Mouse (Mus musculus) granulocyte monocyte progenitor cell, adult 5-6 weeks (primary cell): Measurements from ENCODE around the gene Prkcb. TPM values are rescaled to one million over a fixed set of nuclear protein-coding genes. Genes with fewer than 3 reads are reported as not detected.

Experiments
- ATAC-seq: replicated peaks from 2 replicates; pipeline ENCODE4 v1.8.0; 2016; ENCODE audit warnings: mild to moderate bottlenecking, moderate TSS enrichment, inconsistent platforms; ENCODE audit not compliant: poor library complexity, severe bottlenecking
- total RNA-seq, 2 experiments: library from RNA; stranded (forward) in 1 of 2; stranded (reverse) in 1 of 2; fragments of 200-712, 200-1000 nt in 1 of 2; fragments of >200 nt in 1 of 2; fragmentation: Nextera tagmentation in 1 of 2; gene quantifications; 2 replicates each; pipeline ENCODE4 v1.2.3; 2014 to 2017

Prkcb gene
- total RNA-seq, 2 experiments from 2014 or later, result 21.4 to 25.8 TPM

DNA sequence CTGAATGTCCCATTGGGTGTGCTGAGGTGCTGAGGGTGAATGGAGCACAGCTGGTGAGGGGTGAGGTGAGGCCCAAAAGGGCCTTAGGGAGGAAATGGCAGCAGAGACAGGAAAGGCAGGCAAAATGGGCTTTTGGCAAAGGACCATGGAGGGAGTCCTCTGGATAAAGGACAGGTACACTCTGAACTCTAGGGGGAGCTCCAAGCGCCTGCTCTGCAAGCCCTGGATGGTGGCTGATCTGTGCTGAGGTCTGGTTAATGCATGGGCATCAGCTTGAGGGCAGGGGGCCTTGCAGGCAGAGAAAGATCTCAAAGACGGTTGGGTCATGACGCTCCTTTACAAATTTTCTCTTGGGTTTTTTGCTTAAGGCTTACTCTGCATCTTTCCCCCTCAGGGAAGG, 205.5 kb downstream of the Prkcb start:
- ATAC-seq, result peak; percentile 52

DNA sequence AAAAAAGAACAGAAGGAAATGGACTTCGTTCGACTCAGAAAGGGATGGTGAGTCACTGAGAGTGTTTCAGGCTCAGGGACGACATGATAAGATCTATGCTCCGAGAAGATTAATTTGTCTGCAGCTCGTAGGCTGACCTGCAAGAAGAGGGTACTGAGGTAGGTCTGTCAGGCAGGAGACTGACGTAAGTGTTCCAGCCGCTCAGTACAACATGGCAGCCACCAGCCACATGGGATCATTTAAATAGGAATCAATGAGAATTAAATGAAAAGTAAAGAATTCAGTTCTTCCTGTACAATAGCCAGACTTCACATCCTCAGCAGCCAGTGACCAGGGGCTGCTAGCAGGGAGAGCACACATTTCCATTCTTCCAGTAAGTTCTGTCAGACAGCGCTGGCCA, 209.0 kb downstream of the Prkcb start:
- no peak for ATAC-seq

DNA sequence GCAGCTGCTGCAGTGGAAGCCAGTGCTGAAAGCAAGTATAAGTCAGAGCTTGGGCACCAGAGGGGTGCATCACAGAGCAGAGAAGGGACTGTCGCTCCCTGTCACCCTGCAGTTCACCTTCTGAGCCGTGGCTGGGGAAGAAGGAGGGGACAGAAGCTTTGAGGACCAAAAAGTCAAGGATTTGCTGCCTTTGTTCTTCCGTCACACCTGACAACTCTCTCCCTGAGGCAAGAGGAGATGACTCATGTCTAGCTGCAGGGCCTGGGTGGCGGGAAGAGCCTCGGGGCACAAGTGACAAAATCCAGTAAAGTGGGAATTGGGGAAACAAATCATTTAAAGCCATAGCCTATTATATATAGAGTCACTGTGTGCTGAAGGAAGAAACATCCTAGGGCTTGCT, 209.9 kb downstream of the Prkcb start:
- ATAC-seq, result no peak

DNA sequence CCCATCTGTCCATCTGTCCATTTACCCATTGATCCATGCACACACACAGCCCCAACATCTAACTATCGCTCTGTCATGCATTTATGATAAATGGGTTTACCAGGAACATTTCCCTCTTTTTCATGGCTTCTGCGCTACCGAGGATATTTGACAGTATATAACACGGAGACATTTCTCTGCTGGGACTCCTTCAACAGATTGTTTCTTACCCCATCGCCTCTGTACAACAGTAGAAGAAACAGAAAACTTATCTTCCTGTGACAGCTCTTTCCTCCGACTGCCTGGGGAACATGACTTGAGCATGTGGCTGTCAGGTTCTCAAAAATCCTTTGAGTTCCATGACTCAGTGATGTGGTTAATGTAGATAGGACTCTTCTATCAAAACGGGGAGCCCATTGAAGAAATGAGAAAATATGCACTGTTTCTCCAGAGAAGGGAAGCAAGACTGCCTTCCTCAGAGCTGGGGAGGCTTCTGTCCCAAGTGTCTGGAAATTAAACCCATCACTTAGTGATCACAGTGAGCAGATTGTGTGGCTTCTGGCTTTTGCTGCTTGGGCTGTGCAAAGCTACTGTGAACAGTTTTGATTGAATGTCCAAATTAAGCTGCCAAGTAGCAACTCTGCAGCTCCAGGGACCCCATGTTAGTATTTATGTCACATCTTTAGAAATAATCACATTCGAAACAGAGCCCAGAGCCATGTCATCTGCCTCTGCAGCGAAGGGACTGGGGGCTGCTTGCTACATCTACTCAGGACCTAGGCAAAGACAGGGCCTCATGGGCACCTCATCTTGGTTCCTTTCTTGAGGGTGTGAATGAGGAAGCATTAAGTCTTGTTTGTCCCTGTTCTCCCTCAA, 211.4 kb downstream of the Prkcb start:
- no peak for ATAC-seq

DNA sequence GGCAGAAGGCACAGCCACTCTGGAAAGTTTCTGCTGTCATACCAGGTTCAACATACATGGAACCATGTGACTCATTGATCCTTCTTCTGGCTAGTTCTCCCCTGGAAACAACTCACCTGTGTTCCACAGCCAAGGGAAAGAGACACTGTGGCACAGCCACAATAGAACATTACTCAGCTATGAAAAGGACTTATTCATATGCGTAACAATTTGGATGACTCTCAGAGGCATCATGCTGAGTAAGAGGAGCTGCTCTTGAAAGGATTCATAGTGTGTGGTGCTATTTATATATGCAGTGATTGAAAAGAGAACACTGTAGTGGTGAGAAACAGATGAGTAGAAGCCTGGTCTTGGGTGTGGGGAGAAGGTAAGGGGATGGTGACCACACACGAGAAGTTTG, 217.9 kb downstream of the Prkcb start:
- ATAC-seq, result no peak

DNA sequence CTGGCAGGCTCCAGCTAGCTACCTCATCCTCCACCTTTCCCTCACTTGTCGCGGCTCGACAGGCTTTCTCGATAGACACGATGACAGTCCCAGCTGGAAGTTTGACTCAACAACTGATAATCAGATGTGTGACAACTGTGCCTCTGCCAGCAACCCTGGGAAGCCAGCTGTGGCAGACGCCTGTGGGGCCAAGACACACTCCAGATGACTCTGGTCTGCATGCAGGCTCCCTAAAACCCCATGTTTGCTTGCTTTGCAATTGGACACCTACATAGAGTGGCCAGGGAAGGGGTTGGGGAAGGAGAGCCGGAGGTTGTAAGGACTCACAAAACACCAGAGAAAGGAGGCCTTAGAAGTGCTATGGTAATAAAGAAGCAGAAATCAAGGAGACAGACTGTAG, 221.4 kb downstream of the Prkcb start:
- no peak for ATAC-seq

DNA sequence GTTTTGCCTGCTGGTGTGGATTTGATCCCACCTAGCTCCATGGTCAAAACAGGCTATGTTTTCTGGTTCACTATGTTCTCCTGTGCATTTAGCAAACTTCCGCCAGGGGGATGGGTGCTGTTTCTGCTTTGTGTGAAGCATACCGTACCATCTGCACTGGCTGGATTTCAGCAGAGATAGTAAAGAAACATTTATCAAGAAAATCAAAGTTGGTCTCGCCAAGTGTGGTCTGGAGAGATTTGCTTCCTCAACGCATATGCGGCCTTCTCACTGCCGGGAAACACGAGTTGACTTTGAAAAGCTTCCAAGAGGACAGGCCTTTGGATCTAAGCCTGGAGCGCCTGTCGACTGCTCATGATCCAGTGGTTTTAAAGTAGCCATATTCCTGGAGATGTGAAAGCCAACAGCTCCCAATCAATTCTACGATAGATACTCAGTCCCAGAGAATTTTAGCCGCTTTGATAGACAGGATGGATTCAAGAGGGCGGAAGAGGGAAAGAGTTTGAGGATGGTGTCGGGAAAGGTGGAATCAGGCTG, 223.9 kb downstream of the Prkcb start:
- no peak for ATAC-seq

DNA sequence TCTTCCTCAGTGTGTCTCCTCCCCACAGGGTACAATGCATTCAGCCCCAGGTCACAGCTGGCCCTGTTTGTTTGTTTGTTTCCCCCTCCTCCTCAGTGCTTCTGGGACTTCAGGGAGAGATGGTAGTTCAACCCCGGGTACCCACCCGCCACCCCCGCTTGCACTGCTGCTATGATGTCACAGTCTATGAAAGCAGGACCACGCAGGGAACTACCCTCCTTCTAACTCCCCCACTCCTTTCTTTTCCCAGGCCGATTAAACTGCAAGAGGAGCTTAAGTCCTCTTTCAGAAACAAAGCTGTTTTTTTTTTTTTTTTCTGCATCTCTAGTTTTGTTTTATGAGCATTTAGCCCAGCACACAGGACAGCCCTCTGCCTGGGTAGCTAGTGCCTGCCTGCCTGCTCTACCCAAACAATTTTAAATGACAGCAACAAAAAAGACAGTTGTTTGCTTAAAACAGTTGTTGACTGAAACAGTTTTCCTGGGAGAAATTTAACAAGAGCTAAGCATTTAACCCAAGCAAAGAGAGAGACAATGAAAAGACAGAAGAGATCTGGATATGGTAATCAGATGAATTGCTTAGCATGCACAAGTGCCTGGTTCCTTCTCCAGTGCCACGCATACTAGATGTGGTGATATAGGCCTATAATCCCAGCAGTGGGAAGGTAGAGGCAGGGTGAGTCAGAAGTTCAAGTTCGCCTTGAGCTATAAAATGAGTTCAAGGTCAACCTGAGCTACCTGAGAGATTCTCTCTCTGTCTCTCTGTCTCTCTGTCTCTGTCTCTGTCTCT, 232.5 kb downstream of the Prkcb start:
- ATAC-seq, result no peak

DNA sequence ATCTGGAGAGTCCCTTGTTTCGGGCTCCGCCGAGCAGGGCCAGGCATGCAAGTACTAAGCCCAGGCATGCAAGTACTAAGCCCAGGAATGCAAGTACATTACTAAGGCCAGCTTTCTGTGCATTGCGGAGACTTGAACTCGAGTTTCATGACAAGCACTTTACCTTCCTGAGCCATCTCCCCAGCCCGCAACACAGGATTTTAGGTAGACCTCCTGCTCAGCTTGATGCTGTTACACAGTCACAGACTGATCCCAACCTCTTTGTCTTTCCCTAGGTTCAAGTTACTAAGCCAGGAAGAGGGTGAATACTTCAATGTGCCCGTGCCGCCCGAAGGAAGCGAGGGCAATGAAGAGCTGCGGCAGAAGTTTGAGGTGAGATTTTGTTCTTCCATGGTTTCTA, 239.7 kb downstream of the Prkcb start:
- no peak for ATAC-seq

DNA sequence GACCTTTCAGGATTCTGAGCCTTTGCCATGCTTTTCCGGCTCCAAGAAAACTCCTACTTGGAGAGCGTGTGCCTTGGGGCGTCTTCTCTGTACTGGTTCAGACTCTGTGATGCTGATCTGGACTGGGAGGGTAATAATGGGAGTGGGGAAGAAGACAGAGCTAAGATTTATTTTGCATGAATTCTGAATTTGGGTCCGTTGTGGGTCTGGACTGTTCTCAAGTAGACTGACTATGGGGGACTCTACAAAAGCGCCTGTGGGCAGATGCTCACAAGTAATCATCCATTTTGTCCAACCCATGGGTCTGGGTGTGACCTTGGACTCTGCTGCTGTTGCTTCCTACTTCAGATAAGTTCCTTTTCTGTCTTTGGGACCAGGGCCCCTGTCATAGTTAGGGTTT, 240.1 kb downstream of the Prkcb start:
- no peak for ATAC-seq

DNA sequence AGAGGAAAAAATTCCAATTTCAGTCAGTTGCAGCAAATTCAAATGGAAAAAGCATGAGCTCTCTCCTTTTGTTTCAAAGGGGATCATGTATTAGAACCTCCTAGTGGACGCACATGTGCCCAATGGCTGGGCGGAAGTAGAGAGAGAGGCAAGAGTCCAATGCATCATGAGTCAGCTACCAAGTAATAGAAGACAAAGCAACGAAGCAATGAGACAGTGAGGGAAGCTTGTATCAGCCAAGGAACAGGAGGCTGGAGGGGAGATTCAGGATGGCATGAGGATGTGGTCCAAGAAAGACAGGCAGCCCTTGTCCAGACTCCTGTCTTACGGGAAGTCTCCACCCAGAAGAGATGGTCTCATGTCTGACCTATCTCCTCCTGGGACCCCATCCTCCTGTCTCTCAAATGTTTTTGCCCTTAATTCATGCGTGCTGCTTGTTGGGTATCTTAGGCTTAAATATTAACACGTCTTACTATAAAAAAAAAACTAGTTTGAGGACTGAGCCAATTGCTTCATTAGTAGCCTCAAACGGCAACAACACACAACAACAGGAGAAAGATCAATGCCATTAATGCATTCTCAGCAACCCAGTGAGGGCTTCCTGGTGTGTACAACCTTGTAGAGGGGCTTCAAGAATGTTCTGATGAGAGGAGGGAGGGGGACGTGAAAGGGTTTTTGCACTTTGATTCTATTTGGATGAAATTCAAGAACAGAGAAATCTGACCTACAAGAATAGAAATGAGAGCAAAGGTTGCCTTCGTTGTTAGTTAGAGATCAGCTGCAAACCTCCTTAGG, 245.2 kb downstream of the Prkcb start:
- ATAC-seq, result no peak

DNA sequence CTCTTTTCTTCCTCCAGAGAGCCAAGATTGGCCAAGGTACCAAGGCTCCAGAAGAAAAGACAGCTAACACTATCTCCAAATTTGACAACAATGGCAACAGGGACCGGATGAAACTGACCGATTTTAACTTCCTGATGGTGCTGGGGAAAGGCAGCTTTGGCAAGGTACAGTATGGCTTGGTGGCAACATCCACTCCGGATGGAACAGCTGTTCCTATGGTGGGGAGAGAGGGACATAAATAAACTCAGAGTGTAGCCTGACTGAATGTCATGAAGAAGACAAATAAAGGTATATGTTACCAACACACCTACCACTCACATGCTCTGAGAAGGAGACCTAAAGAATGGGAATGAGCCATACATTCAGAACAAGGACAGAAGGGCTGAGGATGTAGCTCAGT, 256.1 kb downstream of the Prkcb start:
- ATAC-seq, result no peak

DNA sequence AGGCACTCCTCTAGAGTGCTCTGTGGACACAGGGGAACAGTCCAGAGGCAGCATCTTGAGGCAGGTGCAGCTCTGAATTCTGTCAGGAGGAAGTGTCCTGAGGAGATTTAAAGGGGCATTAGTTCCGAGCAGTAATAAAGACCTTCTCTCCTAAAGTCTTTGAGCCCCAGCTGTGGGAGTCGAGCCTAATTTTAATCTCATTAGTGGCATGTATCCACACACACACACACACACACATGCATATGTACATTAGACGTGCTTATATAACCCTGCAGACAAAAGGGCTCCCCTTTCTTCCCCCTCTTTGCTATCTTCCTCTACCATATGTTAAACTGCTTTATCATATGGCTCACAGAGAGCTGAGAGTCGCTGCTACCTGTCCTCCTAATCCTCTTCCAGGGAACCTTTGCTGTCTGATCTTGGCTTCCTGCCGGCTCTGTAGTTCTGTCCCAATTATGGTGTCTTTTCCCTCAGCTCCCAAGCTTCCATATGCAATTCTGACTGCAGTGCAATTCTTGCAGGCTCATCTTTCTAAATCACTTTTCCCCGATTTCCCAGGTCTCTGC, 268.1 kb downstream of the Prkcb start:
- no peak for ATAC-seq

DNA sequence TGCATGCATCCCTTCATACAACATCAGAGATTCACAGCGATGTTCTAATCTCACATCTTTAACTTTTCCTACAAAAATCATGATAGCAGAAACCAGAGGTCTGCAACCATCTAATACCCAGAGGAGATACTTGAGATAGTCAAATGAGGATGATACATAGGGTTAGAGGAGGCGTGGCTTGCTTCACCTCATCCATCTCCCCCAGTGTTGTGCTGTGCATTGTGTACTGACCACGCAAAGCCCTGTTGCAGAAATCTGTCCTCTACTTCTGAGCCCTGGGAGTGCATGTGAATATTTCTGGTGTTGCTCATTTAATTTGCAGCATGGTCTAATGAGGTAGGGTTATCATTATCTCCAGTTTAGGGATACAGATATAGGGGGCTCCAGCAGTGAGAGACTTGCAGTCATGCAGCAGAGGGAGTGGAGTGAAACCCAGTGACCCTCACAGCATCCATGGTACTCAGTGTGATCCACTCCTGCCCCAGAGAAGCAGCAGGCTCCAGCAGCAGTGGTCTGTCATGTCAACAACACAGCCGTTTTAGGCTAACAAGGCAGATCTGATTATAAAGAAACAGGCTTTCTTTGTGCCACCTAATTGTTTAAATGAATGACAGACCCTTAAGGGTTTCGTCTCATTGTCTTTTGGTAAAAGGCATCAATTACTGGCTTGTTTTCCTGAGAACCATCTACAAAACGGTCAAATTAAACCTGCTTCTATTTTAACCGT, 269.7 kb downstream of the Prkcb start:
- ATAC-seq, result no peak

DNA sequence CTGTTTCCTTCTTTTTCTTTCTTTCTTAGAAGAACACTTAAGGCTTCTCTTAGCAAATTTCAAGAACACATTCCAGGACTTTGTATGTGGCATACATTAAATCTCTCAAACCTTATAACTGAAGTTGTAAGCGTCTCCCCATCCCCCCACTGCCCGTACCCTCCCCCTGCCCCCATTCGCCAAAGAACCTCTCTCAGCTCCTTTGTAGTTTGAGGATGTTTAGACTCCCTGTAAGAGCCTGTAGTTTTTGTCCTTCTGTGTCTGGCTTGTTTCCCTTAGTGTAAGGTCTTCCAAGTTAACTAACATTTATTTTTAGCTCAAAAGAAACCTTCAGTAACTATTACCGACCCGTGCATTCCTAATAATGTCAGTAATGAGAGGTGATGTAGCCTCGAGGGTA, 270.4 kb downstream of the Prkcb start:
- no peak for ATAC-seq

DNA sequence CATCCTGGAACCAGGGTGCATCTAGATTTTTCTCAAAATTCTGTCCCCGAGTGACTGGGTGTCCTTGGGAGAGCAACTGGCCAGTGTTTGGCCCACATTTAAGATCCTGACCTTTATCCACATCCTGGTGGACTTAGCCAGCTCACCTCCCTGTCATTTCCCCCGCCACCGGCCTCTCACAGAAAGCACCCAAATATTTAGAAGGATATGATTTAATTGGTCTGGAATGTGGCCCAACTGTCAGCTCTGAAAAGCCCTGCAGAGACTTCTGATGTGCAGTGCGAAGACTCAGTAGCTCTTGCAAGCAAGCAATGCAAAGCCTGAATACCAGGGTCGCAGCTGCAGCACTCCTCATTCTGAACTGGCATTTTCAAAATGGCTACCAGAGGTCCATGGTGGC, 274.0 kb downstream of the Prkcb start:
- ATAC-seq, result no peak

DNA sequence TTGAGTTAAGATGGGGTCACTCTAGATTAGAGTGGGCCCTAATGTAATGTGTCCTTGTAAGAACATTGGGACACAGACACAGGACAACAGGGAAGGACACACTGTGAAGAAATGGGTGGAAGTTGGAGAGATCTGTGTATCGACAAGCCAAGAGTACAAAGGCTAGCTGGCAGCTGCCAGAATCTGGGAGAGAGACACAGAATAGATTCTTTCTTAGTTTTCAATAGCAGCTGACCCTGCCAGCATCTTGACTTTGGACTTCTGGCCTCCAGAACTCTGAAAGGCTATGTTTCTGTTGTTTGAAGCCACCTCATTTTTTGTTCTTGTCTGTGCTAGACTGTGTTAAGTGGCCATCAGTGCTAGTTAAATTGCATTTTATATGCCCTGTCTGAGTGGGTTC, 276.8 kb downstream of the Prkcb start:
- no peak for ATAC-seq

DNA sequence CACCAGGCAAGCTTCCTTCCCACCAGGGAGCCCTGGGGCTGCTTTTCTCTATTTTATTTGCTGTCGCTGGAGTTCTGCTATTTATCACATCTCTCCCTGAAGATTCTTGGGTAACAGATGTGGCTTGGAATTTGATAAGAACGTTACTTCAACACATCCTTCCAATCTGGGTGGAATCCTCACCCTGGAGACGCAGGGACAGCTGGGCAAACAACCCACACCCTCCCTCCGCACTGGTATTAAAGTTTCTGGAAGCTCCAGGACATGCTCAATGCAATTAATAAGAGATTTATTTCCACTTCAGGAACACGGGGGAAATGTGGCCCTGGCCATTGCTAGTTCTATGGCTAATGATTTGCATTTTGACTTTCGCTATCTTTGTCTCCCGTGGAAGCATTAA, 277.5 kb downstream of the Prkcb start:
- ATAC-seq, result no peak

DNA sequence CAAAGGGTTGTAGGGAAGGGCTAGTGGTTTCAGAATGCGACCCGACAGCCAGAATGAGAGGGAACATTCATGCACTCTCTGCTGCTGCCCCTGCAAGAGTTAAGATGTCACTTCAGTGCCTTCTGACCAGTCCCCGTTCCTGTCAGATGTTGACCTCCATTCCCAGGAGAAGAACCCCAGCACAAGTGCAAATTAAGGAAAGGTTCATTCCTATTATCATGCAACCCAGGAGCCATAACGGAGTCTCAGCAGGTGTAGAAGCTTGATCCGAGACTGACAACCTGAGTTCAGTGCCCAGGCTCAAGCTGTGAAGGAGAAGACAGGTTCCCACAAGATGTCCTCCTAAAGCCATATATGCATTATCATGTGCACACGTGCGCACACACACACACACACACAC, 280.2 kb downstream of the Prkcb start:
- ATAC-seq, result no peak

DNA sequence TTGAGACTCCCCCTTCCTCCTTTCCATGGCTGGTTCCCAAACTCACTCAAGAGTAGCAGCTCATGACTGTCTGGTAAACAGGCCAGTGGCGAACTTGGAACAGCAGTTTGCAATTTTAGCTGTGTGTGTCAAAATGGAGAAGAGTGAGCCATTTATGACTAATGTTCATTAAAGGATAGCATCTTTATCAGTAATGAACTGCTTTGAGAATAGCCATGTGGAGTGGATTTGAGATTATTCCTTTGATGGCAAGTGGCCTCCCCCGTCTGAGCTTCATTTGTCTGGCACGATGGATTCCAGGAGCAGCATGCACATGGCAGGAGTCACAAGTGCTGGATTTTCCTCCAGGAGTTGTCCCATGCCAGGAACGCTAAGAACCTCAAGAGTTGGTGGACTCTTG, 281.9 kb downstream of the Prkcb start:
- ATAC-seq, result no peak
